Mouse (Mus musculus) CH12.LX (cell line): ENCODE measurements at regions not wholly inside any gene's neighbourhood (a gene's known extent, or its start where the extent isn't known, plus 50 kb on each side); places are given as distances from the start of the nearest gene placed in this dataset.

ENCODE experiments used
- DNase-seq: peaks from one replicate; pipeline ENCODE4 v3.0.0-alpha.2; 2013; ENCODE audit errors: extremely low read depth
- H3K27ac ChIP-seq: 2 replicates; pipeline ENCODE4 v1.5.1; 2012; ENCODE audit warnings: low read depth, mild to moderate bottlenecking, control low read depth, moderate library complexity; ENCODE audit not compliant: insufficient read depth
- H3K27me3 ChIP-seq: replicated peaks from 2 replicates; pipeline ENCODE3; 2012; ENCODE audit warnings: inconsistent platforms
- H3K36me3 ChIP-seq, 2 experiments: replicated peaks in 1 of 2; 2 replicates each; pipeline versions ENCODE3 to v1.6.1; 2012; ENCODE audit warnings: inconsistent platforms in 1 of 2, low read length in 1 of 2, mild to moderate bottlenecking in 1 of 2, mixed read lengths in 1 of 2, moderate library complexity in 1 of 2; ENCODE audit not compliant: control insufficient read depth in 1 of 2, insufficient read depth in 1 of 2
- H3K4me1 ChIP-seq, 2 experiments: 2 replicates each; pipeline ENCODE4 v1.6.1; 2012; ENCODE audit warnings: inconsistent platforms in 1 of 2, moderate library complexity in 1 of 2; ENCODE audit not compliant: insufficient read depth in 2 of 2, control insufficient read depth in 1 of 2
- H3K4me2 ChIP-seq: 2 replicates; pipeline ENCODE4 v1.6.1; 2012; ENCODE audit warnings: low read depth, mild to moderate bottlenecking, control low read depth; ENCODE audit not compliant: poor library complexity, insufficient read depth, severe bottlenecking
- H3K4me3 ChIP-seq, 3 experiments: fragments of 150-350 bp in 1 of 3; sonication (generic) in 1 of 3; replicated peaks in 1 of 3; 2 replicates each; pipeline versions ENCODE3 to v1.5.1; 2011 to 2012; ENCODE audit warnings: low read depth in 2 of 3, low read length in 2 of 3, mild to moderate bottlenecking in 2 of 3, moderate library complexity in 2 of 3, control low read depth in 1 of 3, improper control_type of control experiment in 1 of 3, inconsistent platforms in 1 of 3, mixed read lengths in 1 of 3; ENCODE audit not compliant: poor library complexity in 1 of 3
- H3K79me2 ChIP-seq: replicated peaks from 2 replicates; pipeline ENCODE4 v1.6.1; 2012; ENCODE audit warnings: mild to moderate bottlenecking, moderate library complexity; ENCODE audit not compliant: control insufficient read depth, poor library complexity, insufficient read depth, severe bottlenecking; ENCODE audit errors: extremely low read depth
- H3K9ac ChIP-seq: 2 replicates; pipeline ENCODE4 v1.6.1; 2012; ENCODE audit warnings: low read depth, mild to moderate bottlenecking, control low read depth, moderate library complexity; ENCODE audit not compliant: insufficient read depth
- H3K9me3 ChIP-seq: replicated peaks from 2 replicates; pipeline ENCODE3; 2012; ENCODE audit warnings: low read length, inconsistent platforms, mixed read lengths
- BHLHE40 ChIP-seq: IDR thresholded peaks from 2 replicates; pipeline ENCODE4 v1.6.1; 2011; ENCODE audit warnings: mild to moderate bottlenecking, low read depth, low read length, improper control_type of control experiment
- CHD2 ChIP-seq: IDR thresholded peaks from 2 replicates; pipeline ENCODE4 v1.6.1; 2011; ENCODE audit warnings: low read length, improper control_type of control experiment
- CTCF ChIP-seq, 2 experiments: IDR thresholded peaks in 1 of 2; conservative IDR thresholded peaks in 1 of 2; 2 replicates each; pipeline ENCODE4 v1.5.1; 2011 to 2012; ENCODE audit warnings: low read depth in 2 of 2, low read length in 2 of 2, improper control_type of control experiment in 1 of 2, inconsistent platforms in 1 of 2, mild to moderate bottlenecking in 1 of 2, moderate library complexity in 1 of 2
- ELF1 ChIP-seq: IDR thresholded peaks from 2 replicates; pipeline ENCODE4 v1.6.1; 2014; ENCODE audit warnings: low read depth, mild to moderate bottlenecking, inconsistent platforms, low read length, improper control_type of control experiment
- HCFC1 ChIP-seq: IDR thresholded peaks from 2 replicates; pipeline ENCODE4 v1.6.1; 2012; ENCODE audit warnings: low read depth, mild to moderate bottlenecking, inconsistent platforms, low read length, improper control_type of control experiment
- JUN ChIP-seq: IDR thresholded peaks from 2 replicates; pipeline ENCODE4 v1.6.1; 2011; ENCODE audit warnings: low read depth, mild to moderate bottlenecking, low read length, improper control_type of control experiment, moderate library complexity; ENCODE audit not compliant: insufficient read depth
- JUND ChIP-seq: conservative IDR thresholded peaks from 2 replicates; pipeline ENCODE4 v1.6.1; 2011; ENCODE audit warnings: low read depth, low read length, improper control_type of control experiment
- KAT2A ChIP-seq: IDR thresholded peaks from 2 replicates; pipeline ENCODE4 v1.6.1; 2012; ENCODE audit warnings: low read length, improper control_type of control experiment, inconsistent platforms; ENCODE audit not compliant: insufficient replicate concordance
- MAFK ChIP-seq: IDR thresholded peaks from 2 replicates; pipeline ENCODE4 v1.6.1; 2011; ENCODE audit warnings: low read length, improper control_type of control experiment; ENCODE audit not compliant: insufficient replicate concordance
- MAZ ChIP-seq: IDR thresholded peaks from 2 replicates; pipeline ENCODE4 v1.6.1; 2012; ENCODE audit warnings: low read depth, mild to moderate bottlenecking, inconsistent platforms, low read length, improper control_type of control experiment, moderate library complexity
- MEF2A ChIP-seq: IDR thresholded peaks from 2 replicates; pipeline ENCODE4 v1.6.1; 2014; ENCODE audit warnings: low read depth, mild to moderate bottlenecking, inconsistent platforms, low read length, improper control_type of control experiment, borderline replicate concordance
- MYC ChIP-seq: IDR thresholded peaks from 2 replicates; pipeline ENCODE4 v1.6.1; 2011; ENCODE audit warnings: low read depth, mild to moderate bottlenecking, improper control_type of control experiment, low read length
- NELFE ChIP-seq: IDR thresholded peaks from 2 replicates; pipeline ENCODE4 v1.6.1; 2011; ENCODE audit warnings: low read depth, low read length, improper control_type of control experiment
- PAX5 ChIP-seq: IDR thresholded peaks from 2 replicates; pipeline ENCODE4 v1.6.1; 2012; ENCODE audit warnings: low read length, inconsistent platforms, mixed read lengths
- POLR2A ChIP-seq: IDR thresholded peaks from 2 replicates; pipeline ENCODE4 v1.6.1; 2011; ENCODE audit warnings: low read depth, mild to moderate bottlenecking, improper control_type of control experiment, low read length
- POLR2AphosphoS2 ChIP-seq: IDR thresholded peaks from 2 replicates; pipeline ENCODE4 v1.6.1; 2011; ENCODE audit warnings: low read depth, low read length, improper control_type of control experiment
- RAD21 ChIP-seq: IDR thresholded peaks from 2 replicates; pipeline ENCODE4 v1.6.1; 2011; ENCODE audit warnings: low read depth, mild to moderate bottlenecking, low read length, improper control_type of control experiment, moderate library complexity
- SMC3 ChIP-seq: IDR thresholded peaks from 2 replicates; pipeline ENCODE4 v1.6.1; 2011; ENCODE audit warnings: low read depth, low read length, improper control_type of control experiment
- TBP ChIP-seq: conservative IDR thresholded peaks from 2 replicates; pipeline ENCODE4 v1.6.1; 2011; ENCODE audit warnings: low read depth, low read length, improper control_type of control experiment
- TCF12 ChIP-seq: IDR thresholded peaks from 2 replicates; pipeline ENCODE4 v1.6.1; 2014; ENCODE audit warnings: low read depth, mild to moderate bottlenecking, inconsistent platforms, low read length, improper control_type of control experiment
- UBTF ChIP-seq: IDR thresholded peaks from 2 replicates; pipeline ENCODE4 v1.6.1; 2012; ENCODE audit warnings: low read depth, mild to moderate bottlenecking, inconsistent platforms, low read length, improper control_type of control experiment, moderate library complexity
- USF2 ChIP-seq: conservative IDR thresholded peaks from 2 replicates; pipeline ENCODE4 v1.6.1; 2011; ENCODE audit warnings: low read depth, low read length, improper control_type of control experiment
- ZMIZ1 ChIP-seq: IDR thresholded peaks from 2 replicates; pipeline ENCODE4 v1.6.1; 2012; ENCODE audit warnings: low read depth, mild to moderate bottlenecking, inconsistent platforms, low read length, improper control_type of control experiment
- ZNF384 ChIP-seq: IDR thresholded peaks from 2 replicates; pipeline ENCODE4 v1.6.1; 2012; ENCODE audit warnings: low read depth, low read length, improper control_type of control experiment, inconsistent platforms
- dilution Hi-C: fragments of 300-500 bp; cut with MboI; formaldehyde crosslinking; loops from 2 replicates; pipeline ENCODE4 v1.14.3; 2020; ENCODE audit warnings: low sequenced_read_pairs; ENCODE audit not compliant: extremely low pct_unique_long_range_greater_than_20kb, extremely low pct_ligation_motif_present
- in situ Hi-C: fragments of 300-500 bp; cut with MboI; formaldehyde crosslinking; loops from 3 replicates; pipeline ENCODE4 v1.14.3; 2019; ENCODE audit warnings: low sequenced_read_pairs, low pct_ligation_motif_present, low pct_unique_long_range_greater_than_20kb, mixed read lengths

DNA sequence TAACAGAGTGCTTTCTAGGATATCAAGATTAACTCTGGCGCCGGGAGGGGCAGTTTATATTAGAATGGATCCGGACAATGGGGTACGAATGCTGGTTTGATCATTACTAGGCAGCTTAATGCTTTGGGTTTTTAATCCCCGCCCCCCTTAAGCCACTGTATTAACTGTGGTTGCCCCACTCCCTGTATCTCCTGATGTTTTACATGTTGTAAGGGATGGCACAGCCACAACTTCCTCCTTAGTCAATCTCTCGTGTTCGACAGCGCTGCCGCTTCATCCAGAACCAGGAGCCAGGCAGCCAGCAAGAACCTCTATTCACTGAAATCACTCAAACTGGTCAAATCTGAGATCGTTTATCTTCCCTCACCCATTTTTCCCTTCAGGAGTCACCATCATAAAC lies 57.4 kb upstream of the Aff3 start:
- Histone ChIP-seq H3K9ac (no peak overlapping the region), H3K9me3 (no peaks in the 10 kb centered on the region), H3K4me1 (peaks cover 0 to 14% of the 10 kb centered on the region in 2 experiments; a peak in 2 of 4 replicates), H3K79me2 (no peaks in the 10 kb centered on the region), H3K27me3 (no peaks in the 10 kb centered on the region), H3K4me2 (no peak overlapping the region), H3K36me3 (no peaks in the 10 kb centered on the region), H3K4me3 (no peak overlapping the region), H3K27ac (no peak overlapping the region)
- dilution Hi-C loops (no loop called here), in situ Hi-C loops (no loop called here)
- no peak for DNase-seq
- no peak for TF ChIP-seq CTCF (conservative IDR thresholded peaks at IDR 0.05 in 1 of 2, IDR thresholded peaks at IDR 0.05 in 1 of 2; ENCODE audit: low read depth in 2 of 2, low read length in 2 of 2)
- no peak for TF ChIP-seq NELFE
- TF ChIP-seq TCF12 = no peak
- no peak for TF ChIP-seq ELF1
- no peak for TF ChIP-seq SMC3
- no peak for TF ChIP-seq MEF2A
- TF ChIP-seq USF2 = no peak
- TF ChIP-seq JUN = no peak
- no peak for TF ChIP-seq CHD2

DNA sequence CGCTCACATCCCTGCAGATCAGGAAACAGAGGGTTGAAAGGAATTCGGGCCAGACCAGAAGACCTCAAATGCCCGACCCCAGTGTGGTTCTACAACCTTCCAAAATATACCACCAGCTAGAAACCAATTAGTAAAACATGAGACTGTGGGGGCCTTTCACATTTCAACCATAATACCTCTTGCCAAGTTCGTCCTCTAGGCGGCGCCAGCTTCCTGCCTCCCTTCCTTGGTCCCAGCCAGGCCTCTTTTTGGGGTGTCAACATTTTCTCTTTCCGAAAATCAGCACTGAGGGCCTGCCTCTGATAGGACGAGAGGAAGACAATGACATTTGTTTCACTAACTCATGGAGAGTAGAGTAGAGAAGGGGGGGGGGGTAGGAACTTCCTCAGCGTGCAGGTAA lies 55.5 kb upstream of the Aff3 start:
- dilution Hi-C loops = no loop called here
- H3K9ac ChIP-seq = no peak overlapping the region
- no peaks in the 10 kb centered on the region for H3K27me3 ChIP-seq
- no peaks in the 10 kb centered on the region for H3K9me3 ChIP-seq
- peak; percentile 30 for DNase-seq
- H3K79me2 ChIP-seq = no peaks in the 10 kb centered on the region
- H3K27ac ChIP-seq = no peak overlapping the region
- no peaks in the 10 kb centered on the region for H3K36me3 ChIP-seq
- H3K4me1 ChIP-seq = peaks cover 0 to 14% of the 10 kb centered on the region in 2 experiments; a peak in 2 of 4 replicates
- no peak overlapping the region for H3K4me3 ChIP-seq
- TF ChIP-seq SMC3 (peak; percentile 61), RAD21 (peak; percentile 54), CTCF (conservative IDR thresholded peaks at IDR 0.05 in 1 of 2, IDR thresholded peaks at IDR 0.05 in 1 of 2; ENCODE audit: low read depth in 2 of 2, low read length in 2 of 2) (peak; percentile 65 to 68), PAX5 (no peak), MAZ (no peak)
- TF ChIP-seq, all 38 proteins: peak for 3
- in situ Hi-C loops = no loop called here
- no peak overlapping the region for H3K4me2 ChIP-seq

DNA sequence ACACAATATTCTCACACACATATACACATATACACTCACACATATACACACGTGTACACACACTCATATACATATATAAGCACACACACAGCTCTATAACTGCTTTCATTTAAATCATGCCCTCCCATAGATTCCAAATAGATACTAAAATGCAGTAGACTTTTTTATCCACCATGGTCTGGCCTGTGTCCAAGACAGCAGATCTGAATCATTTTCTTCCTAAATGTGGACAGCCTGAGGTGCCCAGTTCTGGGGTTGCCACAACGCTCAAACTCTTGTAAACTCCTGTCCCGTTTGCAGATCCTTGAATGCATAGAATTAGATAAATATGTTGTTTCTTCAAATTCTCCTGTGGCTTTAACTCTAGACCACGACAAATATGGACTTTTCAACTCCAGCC lies 50.9 kb upstream of the Aff3 start:
- DNase-seq = no peak
- dilution Hi-C loops = no loop called here
- Histone ChIP-seq H3K4me1 (peaks cover 0 to 18% of the 10 kb centered on the region in 2 experiments; a peak in 2 of 4 replicates), H3K9me3 (peaks cover 4% of the 10 kb centered on the region), H3K36me3 (no peaks in the 10 kb centered on the region), H3K27ac (no peak overlapping the region), H3K27me3 (no peaks in the 10 kb centered on the region), H3K79me2 (no peaks in the 10 kb centered on the region), H3K4me2 (no peak overlapping the region), H3K4me3 (no peak overlapping the region), H3K9ac (no peak overlapping the region)
- TF ChIP-seq BHLHE40 (no peak), CTCF (conservative IDR thresholded peaks at IDR 0.05 in 1 of 2, IDR thresholded peaks at IDR 0.05 in 1 of 2; ENCODE audit: low read depth in 2 of 2, low read length in 2 of 2) (no peak), KAT2A (no peak), POLR2AphosphoS2 (no peak), MEF2A (no peak), POLR2A (no peak), JUN (no peak), MAZ (no peak), MAFK (no peak), HCFC1 (no peak), TBP (no peak), JUND (no peak), NELFE (no peak), ZNF384 (no peak), UBTF (no peak), ELF1 (no peak), ZMIZ1 (no peak), CHD2 (no peak), MYC (no peak)
- in situ Hi-C loops = no loop called here
